Comparison of ENCODE assay signal across 8 mouse cellular contexts in genomic region chr9:44318076-44318825, GRCm38 (mm10). TPM values are rescaled to one million over a fixed set of nuclear protein-coding genes. Genes with fewer than 3 reads are reported as not detected.
DNase-seq lines count a peak whose midpoint lies in the region; ATAC-seq lines count a peak whose summit lies in the region.

No protein-coding gene starts in this region.

- H3K36me3 ChIP-seq in lung, embryonic 16.5 days (ENCODE audit: control insufficient read depth, insufficient read depth, low read length): peaks cover 8% of the 10 kb centered on the region; the same call in 1 of the 2 replicates
- H3K36me3 ChIP-seq in hindbrain, embryonic 10.5 days: peaks cover 41% of the 10 kb centered on the region
- H3K36me3 ChIP-seq in limb, embryonic 12.5 days: peaks cover 40% of the 10 kb centered on the region
- peaks cover 13% of the 10 kb centered on the region for H3K36me3 ChIP-seq in stomach, embryonic 14.5 days (ENCODE audit: control insufficient read depth, insufficient read depth, low read length)

- no peaks in the 10 kb centered on the region for H3K27me3 ChIP-seq in lung, embryonic 16.5 days (ENCODE audit: control insufficient read depth, insufficient read depth, low read depth, low read length)
- H3K27me3 ChIP-seq in hindbrain, embryonic 10.5 days (ENCODE audit: insufficient read depth, poor library complexity, severe bottlenecking): peaks cover 14% of the 10 kb centered on the region; the same call in 1 of the 2 replicates
- no peaks in the 10 kb centered on the region for H3K27me3 ChIP-seq in limb, embryonic 12.5 days
- H3K27me3 ChIP-seq in stomach, embryonic 14.5 days (ENCODE audit: control insufficient read depth, insufficient read depth, low read length): no peaks in the 10 kb centered on the region

- no peak for DNase-seq in lung, postnatal 25 days (ENCODE audit: low spot score)
- no peak for DNase-seq in hindbrain, embryonic 10.5 days (ENCODE audit: low spot score)
- no peak for DNase-seq in embryo, embryonic 10.5 days (ENCODE audit: low spot score)
- no peak for DNase-seq in spleen, postnatal 14 days (ENCODE audit: low spot score in 2 of 2)
- DNase-seq in lung, postnatal 14 days: no peak

- no peak for ATAC-seq in lung, embryonic 16.5 days (ENCODE audit: low read depth)
- ATAC-seq in limb, embryonic 12.5 days (ENCODE audit: insufficient number of reproducible peaks, insufficient read depth, low FRiP score, low TSS enrichment, low read depth): no peak
- ATAC-seq in stomach, embryonic 14.5 days (ENCODE audit: insufficient number of reproducible peaks, insufficient read depth, low FRiP score, low read depth): no peak

- H3K4me1 ChIP-seq in lung, embryonic 16.5 days (replicated peaks; ENCODE audit: control insufficient read depth, insufficient read depth, low read length): peaks cover 20% of the 10 kb centered on the region
- peaks cover 38% of the 10 kb centered on the region for H3K4me1 ChIP-seq in hindbrain, embryonic 10.5 days (replicated peaks)
- H3K4me1 ChIP-seq in limb, embryonic 12.5 days (replicated peaks): peaks cover 21% of the 10 kb centered on the region
- H3K4me1 ChIP-seq in stomach, embryonic 14.5 days (ENCODE audit: control insufficient read depth, insufficient read depth, low read length): peaks cover 11% of the 10 kb centered on the region

- H3K9me3 ChIP-seq in lung, embryonic 16.5 days (ENCODE audit: control insufficient read depth, low read length): no peaks in the 10 kb centered on the region
- no peaks in the 10 kb centered on the region for H3K9me3 ChIP-seq in hindbrain, embryonic 10.5 days
- H3K9me3 ChIP-seq in limb, embryonic 12.5 days: no peaks in the 10 kb centered on the region
- no peaks in the 10 kb centered on the region for H3K9me3 ChIP-seq in stomach, embryonic 14.5 days (ENCODE audit: control insufficient read depth, low read depth, low read length)

- WGBS in lung, embryonic 16.5 days: 59% methylated on average over 5 of the region's 5 CpGs
- WGBS in hindbrain, embryonic 10.5 days: 65% methylated on average over 5 of the region's 5 CpGs
- 74% methylated on average over 5 of the region's 5 CpGs for WGBS in limb, embryonic 12.5 days
- WGBS in stomach, embryonic 14.5 days: 45% methylated on average over 5 of the region's 5 CpGs

- peak overlapping the region; percentile 63 for H3K4me2 ChIP-seq in lung, embryonic 16.5 days (ENCODE audit: low read depth, low read length)
- peak overlapping the region; percentile 96 for H3K4me2 ChIP-seq in limb, embryonic 12.5 days
- peak overlapping the region; percentile 76 for H3K4me2 ChIP-seq in stomach, embryonic 14.5 days (replicated peaks; ENCODE audit: low read depth, low read length)

- peak overlapping the region; percentile 87; the same call in 1 of the 2 replicates for H3K9ac ChIP-seq in lung, embryonic 16.5 days (ENCODE audit: low read length)
- H3K9ac ChIP-seq in limb, embryonic 12.5 days (replicated peaks): no peak overlapping the region
- H3K9ac ChIP-seq in stomach, embryonic 14.5 days (replicated peaks; ENCODE audit: low read depth, low read length): no peak overlapping the region

- no peak overlapping the region for H3K27ac ChIP-seq in lung, embryonic 16.5 days (ENCODE audit: low read length)
- no peak overlapping the region for H3K27ac ChIP-seq in hindbrain, embryonic 10.5 days
- H3K27ac ChIP-seq in limb, embryonic 12.5 days: no peak overlapping the region
- no peak overlapping the region for H3K27ac ChIP-seq in stomach, embryonic 14.5 days (ENCODE audit: low read length)

- H3K4me3 ChIP-seq in lung, embryonic 16.5 days (ENCODE audit: low read length): peak overlapping the region; percentile 90; the same call in 1 of the 2 replicates
- peak overlapping the region; percentile 88 for H3K4me3 ChIP-seq in hindbrain, embryonic 10.5 days
- peak overlapping the region; percentile 89; the same call in 1 of the 2 replicates for H3K4me3 ChIP-seq in limb, embryonic 12.5 days (replicated peaks)
- H3K4me3 ChIP-seq in stomach, embryonic 14.5 days (ENCODE audit: low read depth, low read length): peak overlapping the region; percentile 69

RNA-seq across cellular contexts. Expression of gene C2cd2l, which starts 1.8 kb away (rescaled TPM):
- polyA plus RNA-seq in lung, embryonic 16.5 days (2015; fragmentation: Nextera tagmentation; extraction: Ambion mirVana): 6.8 and 7.4 TPM in 2 replicates
- polyA plus RNA-seq in hindbrain, embryonic 10.5 days (2016; fragmentation: Nextera tagmentation; extraction: Ambion mirVana): 9.8 and 17.5 TPM in 2 replicates
- 7.9 and 8.1 TPM in 2 replicates for polyA plus RNA-seq in limb, embryonic 12.5 days (2016; fragmentation: Nextera tagmentation; extraction: Ambion mirVana)
- polyA plus RNA-seq in stomach, embryonic 14.5 days (2014; fragmentation: Nextera tagmentation; extraction: Ambion mirVana): 5.7 and 9.6 TPM in 2 replicates

RNA-seq across cellular contexts. Expression of gene Dpagt1, which starts 7.6 kb away (rescaled TPM):
- 38.0 and 42.3 TPM in 2 replicates for polyA plus RNA-seq in lung, embryonic 16.5 days (2015; fragmentation: Nextera tagmentation; extraction: Ambion mirVana)
- polyA plus RNA-seq in hindbrain, embryonic 10.5 days (2016; fragmentation: Nextera tagmentation; extraction: Ambion mirVana): 46.2 and 46.7 TPM in 2 replicates
- 38.1 and 38.6 TPM in 2 replicates for polyA plus RNA-seq in limb, embryonic 12.5 days (2016; fragmentation: Nextera tagmentation; extraction: Ambion mirVana)
- polyA plus RNA-seq in stomach, embryonic 14.5 days (2014; fragmentation: Nextera tagmentation; extraction: Ambion mirVana): 44.5 and 46.7 TPM in 2 replicates

RNA-seq across cellular contexts. Expression of gene Hinfp, which starts 12.8 kb away (rescaled TPM):
- 24.3 and 25.1 TPM in 2 replicates for polyA plus RNA-seq in lung, embryonic 16.5 days (2015; fragmentation: Nextera tagmentation; extraction: Ambion mirVana)
- polyA plus RNA-seq in hindbrain, embryonic 10.5 days (2016; fragmentation: Nextera tagmentation; extraction: Ambion mirVana): 30.0 and 30.7 TPM in 2 replicates
- 29.1 and 33.2 TPM in 2 replicates for polyA plus RNA-seq in limb, embryonic 12.5 days (2016; fragmentation: Nextera tagmentation; extraction: Ambion mirVana)
- 21.3 and 23.4 TPM in 2 replicates for polyA plus RNA-seq in stomach, embryonic 14.5 days (2014; fragmentation: Nextera tagmentation; extraction: Ambion mirVana)

RNA-seq across cellular contexts. Expression of gene H2afx, which starts 16.2 kb away (rescaled TPM):
- polyA plus RNA-seq in lung, embryonic 16.5 days (2015; fragmentation: Nextera tagmentation; extraction: Ambion mirVana): 318 and 395 TPM in 2 replicates
- 548 and 554 TPM in 2 replicates for polyA plus RNA-seq in hindbrain, embryonic 10.5 days (2016; fragmentation: Nextera tagmentation; extraction: Ambion mirVana)
- polyA plus RNA-seq in limb, embryonic 12.5 days (2016; fragmentation: Nextera tagmentation; extraction: Ambion mirVana): 429 and 481 TPM in 2 replicates
- polyA plus RNA-seq in stomach, embryonic 14.5 days (2014; fragmentation: Nextera tagmentation; extraction: Ambion mirVana): 289 and 335 TPM in 2 replicates

RNA-seq across cellular contexts. Expression of gene Hmbs, which starts 25.8 kb away (rescaled TPM):
- polyA plus RNA-seq in lung, embryonic 16.5 days (2015; fragmentation: Nextera tagmentation; extraction: Ambion mirVana): 110 and 117 TPM in 2 replicates
- polyA plus RNA-seq in hindbrain, embryonic 10.5 days (2016; fragmentation: Nextera tagmentation; extraction: Ambion mirVana): 155 and 184 TPM in 2 replicates
- 123 and 125 TPM in 2 replicates for polyA plus RNA-seq in limb, embryonic 12.5 days (2016; fragmentation: Nextera tagmentation; extraction: Ambion mirVana)
- 112 and 130 TPM in 2 replicates for polyA plus RNA-seq in stomach, embryonic 14.5 days (2014; fragmentation: Nextera tagmentation; extraction: Ambion mirVana)
